Mouse (Mus musculus) activated CD4-positive, CD25-positive, alpha-beta regulatory T cell (primary cell): ENCODE measurements around the gene Gm14399. TPM values are rescaled to one million over a fixed set of nuclear protein-coding genes. Genes with fewer than 3 reads are reported as not detected.

ENCODE experiments used
- polyA plus RNA-seq, 2 experiments: library from polyadenylated mRNA; unstranded; fragments of 100-300 nt; shearing (Covaris generic); gene quantifications; one replicate each; pipeline ENCODE4 v1.2.1; 2017

Gm14399 gene
- 1 to 10 TPM; 8.3 to 8.8 TPM for polyA plus RNA-seq

DNA sequence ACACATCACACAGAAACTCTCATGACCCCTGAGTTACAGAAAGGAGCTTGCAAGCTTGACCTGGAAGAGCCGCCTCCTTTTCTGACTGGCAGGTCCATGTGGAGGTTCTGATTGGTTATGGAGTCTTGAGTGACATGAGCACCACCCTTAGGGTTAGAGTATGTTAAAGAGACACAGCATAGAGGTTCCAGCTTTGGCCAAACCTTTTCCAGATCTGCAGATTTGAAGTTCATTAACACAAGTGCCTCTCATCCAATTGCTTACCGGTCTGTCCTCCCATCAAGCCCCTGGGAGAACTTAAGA, at the start of gene Gm14399:
Gene Gm14399, minus strand, starts transcription at position 20 of the 303 bp plus-strand sequence.

GRCm38 (mm10) chr2:175175401-175176180, 33.8 kb upstream of the Gm14399 start, which contains the start of gene Gm14443:
TSS of gene Gm14443 (minus strand) at chr2:175175871.

Other genes starting within 250 kb of the Gm14399 start
- not detected for gene Gm14444, start 131.8 kb downstream of the Gm14399 start, polyA plus RNA-seq
- not detected for gene Gm14393, start 74.2 kb downstream of the Gm14399 start, polyA plus RNA-seq
- gene Gm14443, start 33.9 kb upstream of the Gm14399 start, polyA plus RNA-seq, result under 1 TPM; 0.10 to 0.15 TPM
- 1 to 10 TPM; 1.3 to 1.7 TPM for gene Gm14391, start 64.9 kb upstream of the Gm14399 start, polyA plus RNA-seq
- 1 to 10 TPM; 1.0 to 2.4 TPM for gene Gm14440, start 133.1 kb upstream of the Gm14399 start, polyA plus RNA-seq
- gene Gm4631, start 196.2 kb upstream of the Gm14399 start, polyA plus RNA-seq, result 1 to 10 TPM; 7.7 to 9.1 TPM
- 1 to 10 TPM; 1.5 to 3.8 TPM for gene Zfp968, start 230.4 kb upstream of the Gm14399 start, polyA plus RNA-seq